Mouse (Mus musculus): ENCODE results near the gene Fmo1. TPM values are rescaled to one million over a fixed set of nuclear protein-coding genes. Genes with fewer than 3 reads are reported as not detected.

Gene Fmo1
- polyA plus RNA-seq, 1 experiment = 5.0 TPM

GRCm38 (mm10) chr1:162840211-162840610 lies 26.2 kb downstream of the Fmo1 start:
- Histone ChIP-seq H3K79me2 (ENCODE audit: control insufficient read depth, insufficient read depth) (no peaks in the 10 kb centered on the region), H3K4me2 (ENCODE audit: low read depth) (no peak overlapping the region), H3ac (ENCODE audit: control insufficient read depth, insufficient read length) (no peak overlapping the region), H3K4me3 (no peak overlapping the region), H3K36me3 (ENCODE audit: control insufficient read depth, insufficient read depth) (no peaks in the 10 kb centered on the region), H3K27me3 (ENCODE audit: control insufficient read depth, insufficient read depth, insufficient read length) (no peaks in the 10 kb centered on the region)
- no peak for TF ChIP-seq MYOD1 (IDR thresholded peaks at IDR 0.05; ENCODE audit: control insufficient read depth in 1 of 3, insufficient read length in 2 of 3, low read depth in 2 of 3)
- TF ChIP-seq USF1 (IDR thresholded peaks at IDR 0.05; ENCODE audit: low read depth) = no peak
- no peak for TF ChIP-seq TCF3 (IDR thresholded peaks at IDR 0.05; ENCODE audit: insufficient read length, low read depth)
- TF ChIP-seq CEBPB (IDR thresholded peaks at IDR 0.05; ENCODE audit: insufficient read depth, poor library complexity, severe bottlenecking) = no peak
- TF ChIP-seq MAX (IDR thresholded peaks at IDR 0.05; ENCODE audit: low read depth) = no peak
- TF ChIP-seq POLR2A (IDR thresholded peaks at IDR 0.05; ENCODE audit: insufficient read length, low read depth) = no peak
- TF ChIP-seq MYOG (IDR thresholded peaks at IDR 0.05; ENCODE audit: control insufficient read depth in 1 of 3, insufficient read depth in 1 of 3, insufficient read length in 2 of 3, low read depth in 2 of 3) = no peak
- TF ChIP-seq SRF (IDR thresholded peaks at IDR 0.05; ENCODE audit: control insufficient read depth, insufficient read length, low read depth) = no peak
- TF ChIP-seq POLR2AphosphoS2 (IDR thresholded peaks at IDR 0.05; ENCODE audit: insufficient read length, low read depth) = no peak
- no peak for TF ChIP-seq TCF12 (IDR thresholded peaks at IDR 0.05; ENCODE audit: insufficient read depth, poor library complexity, severe bottlenecking)
- TF ChIP-seq E2F4 (IDR thresholded peaks at IDR 0.05; ENCODE audit: insufficient read depth) = no peak

GRCm38 (mm10) chr1:162838976-162839375 lies 27.4 kb downstream of the Fmo1 start:
- Histone ChIP-seq H3K36me3 (ENCODE audit: control insufficient read depth, insufficient read depth) (no peaks in the 10 kb centered on the region), H3K4me3 (no peak overlapping the region), H3K79me2 (ENCODE audit: control insufficient read depth, insufficient read depth) (no peaks in the 10 kb centered on the region), H3K27me3 (ENCODE audit: control insufficient read depth, insufficient read depth, insufficient read length) (no peaks in the 10 kb centered on the region), H3K4me2 (ENCODE audit: low read depth) (no peak overlapping the region), H3ac (ENCODE audit: control insufficient read depth, insufficient read length) (no peak overlapping the region)
- TF ChIP-seq REST (IDR thresholded peaks at IDR 0.05; ENCODE audit: insufficient read depth, insufficient read length) (no peak), MAX (IDR thresholded peaks at IDR 0.05; ENCODE audit: low read depth) (no peak), TCF12 (IDR thresholded peaks at IDR 0.05; ENCODE audit: insufficient read depth, poor library complexity, severe bottlenecking) (no peak), MYOD1 (IDR thresholded peaks at IDR 0.05; ENCODE audit: control insufficient read depth in 1 of 3, insufficient read length in 2 of 3, low read depth in 2 of 3) (no peak), TCF3 (IDR thresholded peaks at IDR 0.05; ENCODE audit: insufficient read length, low read depth) (no peak), MYOG (IDR thresholded peaks at IDR 0.05; ENCODE audit: control insufficient read depth in 1 of 3, insufficient read depth in 1 of 3, insufficient read length in 2 of 3, low read depth in 2 of 3) (no peak), POLR2AphosphoS2 (IDR thresholded peaks at IDR 0.05; ENCODE audit: insufficient read length, low read depth) (no peak), E2F4 (IDR thresholded peaks at IDR 0.05; ENCODE audit: insufficient read depth) (no peak), CEBPB (IDR thresholded peaks at IDR 0.05; ENCODE audit: insufficient read depth, poor library complexity, severe bottlenecking) (no peak), USF1 (IDR thresholded peaks at IDR 0.05; ENCODE audit: low read depth) (no peak), POLR2A (IDR thresholded peaks at IDR 0.05; ENCODE audit: insufficient read length, low read depth) (no peak)

DNA sequence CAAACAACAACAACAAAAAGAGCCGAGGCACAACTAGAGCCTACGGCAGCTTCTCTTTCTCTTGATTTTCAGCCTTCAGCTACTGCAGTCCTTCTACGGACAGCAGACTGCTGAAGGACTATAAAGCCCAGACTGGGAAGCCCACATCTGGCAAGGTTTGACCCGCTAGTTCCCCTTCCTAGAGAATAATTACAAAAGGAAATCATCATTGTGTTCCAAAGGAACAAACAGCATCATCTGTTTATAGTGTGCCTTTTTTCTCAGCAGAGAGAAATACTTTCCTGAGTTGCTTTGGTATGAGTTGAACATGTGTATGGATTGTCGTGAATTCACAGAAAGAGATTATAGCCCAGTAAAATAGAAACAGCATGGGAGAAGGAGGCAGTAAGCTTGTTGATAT lies 32.1 kb downstream of the Fmo1 start:
- Histone ChIP-seq H3K4me3 (no peak overlapping the region), H3K4me2 (ENCODE audit: low read depth) (no peak overlapping the region)
- no peak for TF ChIP-seq MYOG (IDR thresholded peaks at IDR 0.05; ENCODE audit: control insufficient read depth in 1 of 3, insufficient read depth in 1 of 3, insufficient read length in 2 of 3, low read depth in 2 of 3)
- no peak for TF ChIP-seq POLR2A (IDR thresholded peaks at IDR 0.05; ENCODE audit: insufficient read length, low read depth)
- TF ChIP-seq SRF (IDR thresholded peaks at IDR 0.05; ENCODE audit: control insufficient read depth, insufficient read length, low read depth) = no peak
- TF ChIP-seq USF1 (IDR thresholded peaks at IDR 0.05; ENCODE audit: low read depth) = no peak
- no peak for TF ChIP-seq E2F4 (IDR thresholded peaks at IDR 0.05; ENCODE audit: insufficient read depth)
- TF ChIP-seq MAX (IDR thresholded peaks at IDR 0.05; ENCODE audit: low read depth) = no peak
- no peak for TF ChIP-seq TCF12 (IDR thresholded peaks at IDR 0.05; ENCODE audit: insufficient read depth, poor library complexity, severe bottlenecking)
- no peak for TF ChIP-seq TCF3 (IDR thresholded peaks at IDR 0.05; ENCODE audit: insufficient read length, low read depth)
- TF ChIP-seq POLR2AphosphoS2 (IDR thresholded peaks at IDR 0.05; ENCODE audit: insufficient read length, low read depth) = no peak
- no peak for TF ChIP-seq CEBPB (IDR thresholded peaks at IDR 0.05; ENCODE audit: insufficient read depth, poor library complexity, severe bottlenecking)
- TF ChIP-seq MYOD1 (IDR thresholded peaks at IDR 0.05; ENCODE audit: control insufficient read depth in 1 of 3, insufficient read length in 2 of 3, low read depth in 2 of 3) = no peak
- no peak for TF ChIP-seq REST (IDR thresholded peaks at IDR 0.05; ENCODE audit: insufficient read depth, insufficient read length)

DNA sequence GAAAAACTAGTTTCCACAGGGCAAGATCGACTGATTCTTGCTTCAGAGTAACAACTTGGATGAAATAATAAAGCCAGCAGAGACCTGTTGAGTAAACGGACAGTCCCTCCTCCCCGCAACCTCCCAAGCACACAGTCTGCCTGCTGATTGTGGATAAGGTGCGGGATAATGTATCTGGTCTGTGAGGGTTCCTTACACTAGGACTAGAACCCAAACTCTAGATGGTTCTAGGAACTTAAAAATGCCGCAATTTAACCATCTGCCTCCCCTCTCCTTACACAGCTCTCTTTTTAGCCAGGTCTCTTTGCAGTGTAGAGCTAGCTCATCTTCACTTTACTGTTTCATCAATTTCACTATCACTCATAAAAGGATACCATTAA lies 33.8 kb downstream of the Fmo1 start:
- Histone ChIP-seq H3K4me2 (ENCODE audit: low read depth) (no peak overlapping the region), H3K27me3 (ENCODE audit: control insufficient read depth, insufficient read depth, insufficient read length) (no peaks in the 10 kb centered on the region), H3ac (ENCODE audit: control insufficient read depth, insufficient read length) (no peak overlapping the region), H3K4me3 (no peak overlapping the region), H3K79me2 (ENCODE audit: control insufficient read depth, insufficient read depth) (no peaks in the 10 kb centered on the region), H3K36me3 (ENCODE audit: control insufficient read depth, insufficient read depth) (no peaks in the 10 kb centered on the region)
- TF ChIP-seq POLR2AphosphoS2 (IDR thresholded peaks at IDR 0.05; ENCODE audit: insufficient read length, low read depth) = no peak
- no peak for TF ChIP-seq SRF (IDR thresholded peaks at IDR 0.05; ENCODE audit: control insufficient read depth, insufficient read length, low read depth)
- TF ChIP-seq E2F4 (IDR thresholded peaks at IDR 0.05; ENCODE audit: insufficient read depth) = no peak
- no peak for TF ChIP-seq MYOG (IDR thresholded peaks at IDR 0.05; ENCODE audit: control insufficient read depth in 1 of 3, insufficient read depth in 1 of 3, insufficient read length in 2 of 3, low read depth in 2 of 3)
- TF ChIP-seq POLR2A (IDR thresholded peaks at IDR 0.05; ENCODE audit: insufficient read length, low read depth) = no peak
- no peak for TF ChIP-seq CEBPB (IDR thresholded peaks at IDR 0.05; ENCODE audit: insufficient read depth, poor library complexity, severe bottlenecking)
- no peak for TF ChIP-seq USF1 (IDR thresholded peaks at IDR 0.05; ENCODE audit: low read depth)
- TF ChIP-seq TCF12 (IDR thresholded peaks at IDR 0.05; ENCODE audit: insufficient read depth, poor library complexity, severe bottlenecking) = no peak
- no peak for TF ChIP-seq MYOD1 (IDR thresholded peaks at IDR 0.05; ENCODE audit: control insufficient read depth in 1 of 3, insufficient read length in 2 of 3, low read depth in 2 of 3)
- no peak for TF ChIP-seq TCF3 (IDR thresholded peaks at IDR 0.05; ENCODE audit: insufficient read length, low read depth)
- TF ChIP-seq MAX (IDR thresholded peaks at IDR 0.05; ENCODE audit: low read depth) = no peak
- no peak for TF ChIP-seq REST (IDR thresholded peaks at IDR 0.05; ENCODE audit: insufficient read depth, insufficient read length)

More for the DNA sequence above, 32.1 kb downstream of the Fmo1 start:
- H3ac ChIP-seq (ENCODE audit: control insufficient read depth, insufficient read length) = no peak overlapping the region
- H3K79me2 ChIP-seq (ENCODE audit: control insufficient read depth, insufficient read depth) = no peaks in the 10 kb centered on the region
- H3K36me3 ChIP-seq (ENCODE audit: control insufficient read depth, insufficient read depth) = no peaks in the 10 kb centered on the region
- no peaks in the 10 kb centered on the region for H3K27me3 ChIP-seq (ENCODE audit: control insufficient read depth, insufficient read depth, insufficient read length)
